Mouse (Mus musculus) neural tube, embryonic 11.5 days (tissue): ENCODE results near the gene Nkg7. TPM values are rescaled to one million over a fixed set of nuclear protein-coding genes. Genes with fewer than 3 reads are reported as not detected.

Experiments used
- ATAC-seq: fragments of 200-750 bp; cut with Nextera tagmentation; 2 replicates; pipeline ENCODE4 v1.8.0; 2017; ENCODE audit warnings: moderate number of reproducible peaks, mild to moderate bottlenecking, moderate TSS enrichment, moderate library complexity; ENCODE audit not compliant: insufficient read depth, low FRiP score, low TSS enrichment
- DNase-seq: peaks from one replicate; pipeline ENCODE4 v3.0.0-alpha.2; 2015; ENCODE audit warnings: low spot score
- H3K27ac ChIP-seq: fragments of 300-500 bp; sonication (generic); 2 replicates; pipeline ENCODE4 v1.5.1; 2014; ENCODE audit warnings: low read depth, mild to moderate bottlenecking, low read length
- H3K27me3 ChIP-seq: fragments of 300-500 bp; sonication (generic); 2 replicates; pipeline ENCODE4 v1.6.1; 2014; ENCODE audit warnings: mild to moderate bottlenecking, low read length, mixed read lengths; ENCODE audit not compliant: control insufficient read depth, insufficient read depth
- H3K36me3 ChIP-seq: fragments of 300-500 bp; sonication (generic); 2 replicates; pipeline ENCODE4 v1.6.1; 2014; ENCODE audit warnings: mild to moderate bottlenecking, low read length, moderate library complexity, mixed read lengths; ENCODE audit not compliant: control insufficient read depth, insufficient read depth
- H3K4me1 ChIP-seq: fragments of 300-500 bp; sonication (generic); 2 replicates; pipeline ENCODE4 v1.6.1; 2014; ENCODE audit warnings: low read length, mixed read lengths; ENCODE audit not compliant: control insufficient read depth, insufficient read depth
- H3K4me2 ChIP-seq: fragments of 300-500 bp; sonication (generic); 2 replicates; pipeline ENCODE4 v1.6.1; 2014; ENCODE audit warnings: low read depth, mild to moderate bottlenecking, moderate library complexity
- H3K4me3 ChIP-seq: fragments of 300-500 bp; sonication (generic); 2 replicates; pipeline ENCODE4 v1.5.1; 2014; ENCODE audit warnings: low read depth, low read length
- H3K9ac ChIP-seq: fragments of 300-500 bp; sonication (generic); 2 replicates; pipeline ENCODE4 v1.6.1; 2014; ENCODE audit warnings: mild to moderate bottlenecking, low read length
- H3K9me3 ChIP-seq: fragments of 300-500 bp; sonication (generic); 2 replicates; pipeline ENCODE4 v1.6.1; 2016; ENCODE audit warnings: low read length; ENCODE audit not compliant: control insufficient read depth
- WGBS: fragments of 180-500 bp; shearing (Covaris S2); extraction: QIAGEN DNeasy Blood & Tissue Kit; methylation state at CpG from one replicate; pipeline ENCODE4 v1.1.7; 2014; 5-methylcytosine and 5-hydroxymethylcytosine counted together
- polyA plus RNA-seq: library from polyadenylated mRNA; unstranded; fragments of >200 nt; fragmentation: Nextera tagmentation; extraction: Ambion mirVana; gene quantifications from 2 replicates; pipeline ENCODE4 v1.2.1, GENCODE M21; 2014

Gene Nkg7
- polyA plus RNA-seq, 1 experiment from 2014 or later = not detected

- Histone ChIP-seq H3K9ac (no peak overlapping the region), H3K27me3 (no peaks in the 10 kb centered on the region), H3K27ac (no peak overlapping the region), H3K4me2 (no peak overlapping the region), H3K9me3 (no peaks in the 10 kb centered on the region), H3K4me3 (no peak overlapping the region), H3K4me1 (no peaks in the 10 kb centered on the region), H3K36me3 (peaks cover 6% of the 10 kb centered on the region)
- 91% methylated on average over 14 of the region's 14 CpGs for WGBS
- DNase-seq = no peak
- no peak for ATAC-seq
These were observed 16.9 kb downstream of the Nkg7 start for GRCm38 (mm10) chr7:43453599-43454355.

GRCm38 (mm10) chr7:43454371-43454770, 17.5 kb downstream of the Nkg7 start:
- ATAC-seq (no peak), DNase-seq (no peak)
- Histone ChIP-seq H3K9me3 (no peaks in the 10 kb centered on the region), H3K36me3 (peaks cover 6% of the 10 kb centered on the region), H3K4me1 (no peaks in the 10 kb centered on the region), H3K4me2 (no peak overlapping the region), H3K27me3 (no peaks in the 10 kb centered on the region), H3K9ac (no peak overlapping the region), H3K4me3 (no peak overlapping the region), H3K27ac (no peak overlapping the region)
- WGBS = 94% methylated on average over 6 of the region's 6 CpGs

GRCm38 (mm10) chr7:43462851-43463250, 26.0 kb downstream of the Nkg7 start, which contains the start of gene Vsig10l:
Gene Vsig10l, plus strand, starts transcription at chr7:43463151.
- Histone ChIP-seq H3K27ac (no peak within 1 kb of the TSS), H3K4me1 (no peaks in the 10 kb centered on the region), H3K4me2 (no peak within 1 kb of the TSS), H3K9me3 (no peaks in the 10 kb centered on the region), H3K4me3 (no peak within 1 kb of the TSS), H3K9ac (no peak within 1 kb of the TSS), H3K36me3 (no peaks in the 10 kb centered on the region), H3K27me3 (peaks cover 7% of the 10 kb centered on the region; the same call in 1 of the 2 replicates)
- DNase-seq (no peak), ATAC-seq (no peak)
- 69% methylated on average over 4 of the region's 4 CpGs for WGBS

GRCm38 (mm10) chr7:43463976-43464375, 27.1 kb downstream of the Nkg7 start:
- H3K36me3 ChIP-seq = no peaks in the 10 kb centered on the region
- H3K27me3 ChIP-seq = peaks cover 7% of the 10 kb centered on the region; the same call in 1 of the 2 replicates
- H3K9ac ChIP-seq = no peak overlapping the region
- H3K4me3 ChIP-seq = no peak overlapping the region
- 87% methylated on average over 7 of the region's 7 CpGs for WGBS
- no peak overlapping the region for H3K4me2 ChIP-seq
- DNase-seq (no peak), ATAC-seq (no peak)
- H3K4me1 ChIP-seq = no peaks in the 10 kb centered on the region
- no peaks in the 10 kb centered on the region for H3K9me3 ChIP-seq
- no peak overlapping the region for H3K27ac ChIP-seq

GRCm38 (mm10) chr7:43464864-43465343, 28.0 kb downstream of the Nkg7 start:
- peak; percentile 73 for DNase-seq
- 8% methylated on average over 35 of the region's 35 CpGs for WGBS
- H3K9ac ChIP-seq = 0 out of 2 replicates have a peak overlapping the region, but pooled peaks have one; percentile 15

GRCm38 (mm10) chr7:43465344-43466098, 28.6 kb downstream of the Nkg7 start:
- peak; percentile 83 for ATAC-seq
- Histone ChIP-seq H3K9me3 (no peaks in the 10 kb centered on the region), H3K36me3 (no peaks in the 10 kb centered on the region), H3K4me2 (peak overlapping the region; percentile 65), H3K4me3 (peak overlapping the region; percentile 37), H3K4me1 (no peaks in the 10 kb centered on the region), H3K9ac (peak overlapping the region; percentile 15; the same call in 1 of the 2 replicates), H3K27ac (no peak overlapping the region), H3K27me3 (peaks cover 7% of the 10 kb centered on the region; the same call in 1 of the 2 replicates)
- under 1% methylated on average over 33 of the region's 33 CpGs for WGBS
- DNase-seq = peak; percentile 85

More at GRCm38 (mm10) chr7:43464864-43465343, 28.0 kb downstream of the Nkg7 start:
- Histone ChIP-seq H3K36me3 (no peaks in the 10 kb centered on the region), H3K9me3 (no peaks in the 10 kb centered on the region), H3K4me1 (no peaks in the 10 kb centered on the region), H3K4me3 (peak overlapping the region; percentile 37), H3K27me3 (peaks cover 7% of the 10 kb centered on the region; the same call in 1 of the 2 replicates), H3K27ac (no peak overlapping the region), H3K4me2 (peak overlapping the region; percentile 65)
- peak; percentile 73; the same call in 1 of the 2 replicates for ATAC-seq

- H3K4me2 ChIP-seq = peak overlapping the region; percentile 65
- peak overlapping the region; percentile 37 for H3K4me3 ChIP-seq
- DNase-seq (peak; percentile 84), ATAC-seq (peak; percentile 64)
- WGBS = 2% methylated on average over 33 of the region's 33 CpGs
- no peaks in the 10 kb centered on the region for H3K9me3 ChIP-seq
- no peaks in the 10 kb centered on the region for H3K36me3 ChIP-seq
- H3K27ac ChIP-seq = no peak overlapping the region
- H3K27me3 ChIP-seq = peaks cover 7% of the 10 kb centered on the region; the same call in 1 of the 2 replicates
- H3K4me1 ChIP-seq = no peaks in the 10 kb centered on the region
- peak overlapping the region; percentile 9 for H3K9ac ChIP-seq
These were observed 29.3 kb downstream of the Nkg7 start for GRCm38 (mm10) chr7:43466099-43466694.

- no peak overlapping the region for H3K27ac ChIP-seq
- no peaks in the 10 kb centered on the region for H3K9me3 ChIP-seq
- WGBS = 46% methylated on average over 8 of the region's 8 CpGs
- H3K4me3 ChIP-seq = no peak overlapping the region
- DNase-seq (peak; percentile 41), ATAC-seq (no peak)
- no peak overlapping the region for H3K4me2 ChIP-seq
- no peaks in the 10 kb centered on the region for H3K4me1 ChIP-seq
- H3K36me3 ChIP-seq = no peaks in the 10 kb centered on the region
- H3K9ac ChIP-seq = no peak overlapping the region
- peaks cover 9% of the 10 kb centered on the region for H3K27me3 ChIP-seq
These were observed 33.5 kb downstream of the Nkg7 start for GRCm38 (mm10) chr7:43470373-43470772.
